Mouse (Mus musculus): ENCODE measurements around the gene Tnnc1.

GRCm38 (mm10) chr14:31258476-31259050 is 50.5 kb downstream of the Tnnc1 start:
- no peak for TF ChIP-seq CTCF (IDR thresholded peaks at IDR 0.05; ENCODE audit: low read depth, low read length)
- TF ChIP-seq POLR2A (IDR thresholded peaks at IDR 0.05; ENCODE audit: extremely low read depth, insufficient read depth, low read length): no peak
